Comparison of ENCODE assay signal across 8 mouse cellular contexts in the genomic region with DNA sequence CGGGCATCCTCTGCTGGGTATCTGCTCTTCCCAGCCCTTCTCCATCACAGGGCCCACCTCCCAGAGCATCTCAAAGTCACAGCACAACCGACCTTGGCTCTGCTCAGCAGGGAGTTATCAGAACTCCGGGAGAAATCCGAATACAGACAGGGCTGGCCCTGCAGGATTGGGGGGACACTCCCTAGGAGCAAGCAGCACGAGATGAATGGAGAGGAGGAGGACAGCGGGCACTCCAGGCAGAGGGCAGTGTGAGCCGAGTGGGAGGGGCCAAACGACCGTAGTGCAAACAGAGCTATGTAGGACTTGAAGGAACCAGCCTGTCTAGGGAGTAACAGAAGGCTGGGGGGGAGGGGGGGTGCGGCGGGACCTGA. TPM values are rescaled to one million over a fixed set of nuclear protein-coding genes. Genes with fewer than 3 reads are reported as not detected.
DNase-seq lines count a peak whose midpoint lies in the region; ATAC-seq and TF ChIP-seq lines count a peak whose summit lies in the region.

No protein-coding gene starts in this region.

- TF ChIP-seq POLR2A in heart, adult 2 months (IDR thresholded peaks at IDR 0.05; ENCODE audit: insufficient read depth, low read depth, low read length) = no peak

- peak; percentile 57 for ATAC-seq in forebrain, embryonic 16.5 days
- no peak for ATAC-seq in limb, embryonic 12.5 days (ENCODE audit: insufficient number of reproducible peaks, insufficient read depth, low FRiP score, low TSS enrichment, low read depth)
- ATAC-seq in midbrain, postnatal 0 days (ENCODE audit: low FRiP score) = peak; percentile 15; the same call in 1 of the 2 replicates
- ATAC-seq in monocyte, adult 5-6 weeks (replicated peaks; ENCODE audit: insufficient number of reproducible peaks, low FRiP score, low TSS enrichment, poor library complexity, severe bottlenecking) = no peak

- peak overlapping the region; percentile 47 for H3K27ac ChIP-seq in heart, adult 2 months
- H3K27ac ChIP-seq in forebrain, embryonic 16.5 days (ENCODE audit: low read length) = peak overlapping the region; percentile 88
- peak overlapping the region; percentile 60 for H3K27ac ChIP-seq in limb, embryonic 12.5 days
- H3K27ac ChIP-seq in midbrain, postnatal 0 days (ENCODE audit: low read depth, low read length) = peak overlapping the region; percentile 80

- WGBS in heart, adult 2 months = 2% methylated on average over 11 of the region's 11 CpGs
- WGBS in forebrain, embryonic 16.5 days = under 1% methylated on average over 11 of the region's 11 CpGs
- WGBS in limb, embryonic 12.5 days = 3% methylated on average over 11 of the region's 11 CpGs
- 3% methylated on average over 11 of the region's 11 CpGs for WGBS in midbrain, postnatal 0 days

- no peaks in the 10 kb centered on the region for H3K9me3 ChIP-seq in forebrain, embryonic 16.5 days (ENCODE audit: control insufficient read depth, low read length)
- H3K9me3 ChIP-seq in limb, embryonic 12.5 days = peaks cover 3% of the 10 kb centered on the region; the same call in 1 of the 2 replicates
- H3K9me3 ChIP-seq in midbrain, postnatal 0 days (ENCODE audit: low read length) = no peaks in the 10 kb centered on the region

- H3K79me2 ChIP-seq in heart, adult 2 months (replicated peaks; ENCODE audit: control insufficient read depth, insufficient read depth, low read length) = no peaks in the 10 kb centered on the region

- no peak overlapping the region for H3K9ac ChIP-seq in heart, adult 2 months (ENCODE audit: low read depth, low read length)
- peak overlapping the region; percentile 43 for H3K9ac ChIP-seq in forebrain, embryonic 16.5 days (replicated peaks; ENCODE audit: low read depth, low read length)
- H3K9ac ChIP-seq in limb, embryonic 12.5 days (replicated peaks) = peak overlapping the region; percentile 32; the same call in 1 of the 2 replicates
- 0 out of 2 replicates have a peak overlapping the region, but pooled peaks have one; percentile 29 for H3K9ac ChIP-seq in midbrain, postnatal 0 days (replicated peaks; ENCODE audit: low read length, poor library complexity, severe bottlenecking)

- peak overlapping the region; percentile 27 for H3K4me2 ChIP-seq in forebrain, embryonic 16.5 days (ENCODE audit: low read length)
- peak overlapping the region; percentile 44 for H3K4me2 ChIP-seq in limb, embryonic 12.5 days
- H3K4me2 ChIP-seq in midbrain, postnatal 0 days (ENCODE audit: low read depth, low read length, poor library complexity, severe bottlenecking) = peak overlapping the region; percentile 16; the same call in 1 of the 2 replicates

- TF ChIP-seq EP300 in heart, adult 2 months (IDR thresholded peaks at IDR 0.05; ENCODE audit: insufficient read depth, low read depth, low read length) = no peak

- H3K4me3 ChIP-seq in heart, adult 2 months = no peak overlapping the region
- no peak overlapping the region for H3K4me3 ChIP-seq in forebrain, embryonic 16.5 days (replicated peaks; ENCODE audit: low read length)
- peak overlapping the region; percentile 9; the same call in 1 of the 2 replicates for H3K4me3 ChIP-seq in limb, embryonic 12.5 days (replicated peaks)
- no peak overlapping the region for H3K4me3 ChIP-seq in midbrain, postnatal 0 days (ENCODE audit: low read depth, low read length)

- no peaks in the 10 kb centered on the region for H3K27me3 ChIP-seq in heart, adult 2 months (ENCODE audit: control insufficient read depth, insufficient read depth, low read length)
- no peaks in the 10 kb centered on the region for H3K27me3 ChIP-seq in forebrain, embryonic 16.5 days (replicated peaks; ENCODE audit: control insufficient read depth, insufficient read depth, low read length)
- H3K27me3 ChIP-seq in limb, embryonic 12.5 days = peaks cover 37% of the 10 kb centered on the region
- no peaks in the 10 kb centered on the region for H3K27me3 ChIP-seq in midbrain, postnatal 0 days (ENCODE audit: insufficient read depth, low read length)

- peak in 1 of 2 experiments; percentile 48 for DNase-seq in heart, adult 2 months
- no peak for DNase-seq in heart, postnatal 36 days
- DNase-seq in cerebellum, adult 11 months = peak; percentile 71
- DNase-seq in midbrain, postnatal 0 days (ENCODE audit: low spot score) = peak; percentile 49
- DNase-seq in urinary bladder, postnatal 4 days (ENCODE audit: low spot score in 2 of 2) = no peak

- intact Hi-C loops in heart, adult 2 months (cut with DNase I) = loop anchor here (5.0 kb wide), 2 partner anchors 46 to 116 kb away; partner anchors contain the start of gene Calm2
- intact Hi-C loops in heart, postnatal 36 days (cut with DNase I) = no loop called here

- peaks cover 6% of the 10 kb centered on the region for H3K4me1 ChIP-seq in heart, adult 2 months (ENCODE audit: control insufficient read depth, insufficient read depth, low read length)
- H3K4me1 ChIP-seq in forebrain, embryonic 16.5 days (replicated peaks; ENCODE audit: control insufficient read depth, insufficient read depth, low read length) = peaks cover 54% of the 10 kb centered on the region
- peaks cover 34% of the 10 kb centered on the region for H3K4me1 ChIP-seq in limb, embryonic 12.5 days (replicated peaks)
- H3K4me1 ChIP-seq in midbrain, postnatal 0 days (ENCODE audit: insufficient read depth, low read length) = peaks cover 44% of the 10 kb centered on the region

- TF ChIP-seq CTCF in heart, adult 2 months (IDR thresholded peaks at IDR 0.05) = no peak
- peak; percentile 27 for TF ChIP-seq CTCF in midbrain, postnatal 0 days (IDR thresholded peaks at IDR 0.05)

- H3K36me3 ChIP-seq in heart, adult 2 months (ENCODE audit: control insufficient read depth, insufficient read depth, low read length) = no peaks in the 10 kb centered on the region
- no peaks in the 10 kb centered on the region for H3K36me3 ChIP-seq in forebrain, embryonic 16.5 days (ENCODE audit: control insufficient read depth, insufficient read depth)
- no peaks in the 10 kb centered on the region for H3K36me3 ChIP-seq in limb, embryonic 12.5 days
- H3K36me3 ChIP-seq in midbrain, postnatal 0 days (ENCODE audit: insufficient read depth, low read length) = no peaks in the 10 kb centered on the region

RNA-seq across cellular contexts. Expression of gene Ttc7, which starts 48.2 kb away (rescaled TPM):
- total RNA-seq in heart, adult 2 months (2021) = 10 to 100 TPM; 20.9 to 23.2 TPM
- polyA plus RNA-seq in heart, adult 2 months (2012; rRNA removed) = 21.3 and 28.8 TPM in 2 replicates
- total RNA-seq in heart, postnatal 36 days (2021) = 10 to 100 TPM; 14.7 to 16.7 TPM
- polyA plus RNA-seq in forebrain, embryonic 16.5 days (2015; fragmentation: Nextera tagmentation; extraction: Ambion mirVana) = 3.1 and 3.4 TPM in 2 replicates
- polyA plus RNA-seq in limb, embryonic 12.5 days (2016; fragmentation: Nextera tagmentation; extraction: Ambion mirVana) = 4.4 and 4.9 TPM in 2 replicates
- total RNA-seq in midbrain, postnatal 0 days (2014; rRNA removed) = 5.3 and 13.9 TPM in 2 replicates
- polyA plus RNA-seq in midbrain, postnatal 0 days (2015; fragmentation: Nextera tagmentation; extraction: Ambion mirVana) = 9.9 and 11.1 TPM in 2 replicates
- total RNA-seq in monocyte, adult 5-6 weeks (2017) = 126 to 169 TPM (median 150 TPM) in 3 replicates

Comparison
In these comparisons a context has a peak if more than half of its experiments do, and no peak if none do; other contexts are left out.
1. DNase-seq: peak in cerebellum, adult 11 months (single experiment) and midbrain, postnatal 0 days (single experiment); none in heart, postnatal 36 days (0 of 2) and urinary bladder, postnatal 4 days (0 of 2).
2. ATAC-seq: peak in forebrain, embryonic 16.5 days (single experiment) and midbrain, postnatal 0 days (single experiment); none in limb, embryonic 12.5 days (single experiment) and monocyte, adult 5-6 weeks (single experiment).
3. Peak in every context shown above with its lines, with median percentiles within 50 percentile points of each other: H3K27ac ChIP-seq and H3K4me2 ChIP-seq.